ENCODE assay signal across 24 mouse cellular contexts in the genomic region with DNA sequence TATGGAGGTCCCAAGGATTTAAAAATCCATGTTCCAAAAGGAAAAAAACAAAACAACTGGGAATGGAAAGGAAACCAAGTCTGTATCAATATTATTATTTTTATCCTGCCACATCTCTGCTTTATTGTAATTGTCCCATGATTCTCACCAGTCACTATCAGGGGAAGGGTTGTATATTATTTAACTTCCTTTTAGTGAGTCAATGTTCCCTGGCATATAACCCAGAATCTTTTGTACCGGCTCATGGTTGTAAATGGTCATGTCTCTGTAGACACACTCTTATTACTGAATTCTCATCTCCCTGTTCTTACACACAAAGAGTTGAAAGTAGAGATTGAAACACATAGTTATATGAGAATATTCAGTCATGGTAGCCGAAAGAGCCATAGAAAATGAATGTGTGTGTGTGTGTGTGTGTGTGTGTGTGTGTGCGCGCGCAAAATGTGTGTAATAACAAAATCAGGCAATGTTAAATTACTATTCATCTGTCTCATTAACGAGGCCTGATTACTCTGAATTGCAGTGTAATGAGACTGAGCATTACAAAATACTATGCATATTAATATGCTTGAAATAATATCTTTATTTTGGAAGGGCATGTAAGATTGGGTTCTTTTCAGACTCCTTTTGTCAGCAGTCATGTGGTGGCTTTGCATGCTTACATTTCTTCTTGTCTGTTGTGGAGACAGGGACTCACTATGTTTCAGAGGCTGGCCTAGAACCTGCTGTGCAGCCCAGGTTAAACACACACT.
DNase-seq lines count a peak whose midpoint lies in the region; ATAC-seq lines count a peak whose summit lies in the region.
"Had no signal": no experiment of that assay in that cellular context is flagged by ENCODE, and none has a peak within 500 bp of the region (broad histone marks: within the 10 kb centered on the region; RNA-seq: fewer than 3 reads in every experiment).

No protein-coding gene starts in this region.

- H3K36me3 ChIP-seq in forebrain, embryonic 13.5 days (ENCODE audit: poor library complexity, severe bottlenecking): peaks cover 3% of the 10 kb centered on the region; the same call in 1 of the 2 replicates
- H3K36me3 ChIP-seq in forebrain, embryonic 12.5 days (replicated peaks): no peaks in the 10 kb centered on the region
- H3K36me3 ChIP-seq: embryonic facial prominence, embryonic 12.5 days; embryonic facial prominence, embryonic 15.5 days; hindbrain, embryonic 13.5 days had no signal

- H3K9me3 ChIP-seq in forebrain, embryonic 13.5 days (replicated peaks): no peaks in the 10 kb centered on the region
- no peaks in the 10 kb centered on the region for H3K9me3 ChIP-seq in forebrain, embryonic 12.5 days
- H3K9me3 ChIP-seq: embryonic facial prominence, embryonic 12.5 days; embryonic facial prominence, embryonic 15.5 days; hindbrain, embryonic 10.5 days; hindbrain, embryonic 13.5 days; intestine, embryonic 15.5 days had no signal

- H3K4me1 ChIP-seq in forebrain, embryonic 13.5 days: no peaks in the 10 kb centered on the region
- no peaks in the 10 kb centered on the region for H3K4me1 ChIP-seq in forebrain, embryonic 12.5 days
- H3K4me1 ChIP-seq: embryonic facial prominence, embryonic 12.5 days; hindbrain, embryonic 10.5 days; hindbrain, embryonic 13.5 days; intestine, embryonic 15.5 days had no signal

- WGBS in forebrain, embryonic 13.5 days: 84% methylated on average over 6 of the region's 6 CpGs
- WGBS in forebrain, embryonic 12.5 days: 91% methylated on average over 6 of the region's 6 CpGs

- peak; percentile 5 for DNase-seq in heart, adult 11 months
- no peak for DNase-seq in heart, postnatal 25 days (ENCODE audit: low spot score)
- peak; percentile 69 for DNase-seq in lung, postnatal 36 days
- no peak for DNase-seq in lung, postnatal 14 days
- no peak for DNase-seq in neural tube, embryonic 10.5 days (ENCODE audit: extremely low spot score, low spot score)
- no peak for DNase-seq in cerebellum, adult 11-12 months
- DNase-seq: adrenal gland, postnatal 10 days; cerebellum, adult 18-20 months; cerebellum, adult 9-11 months; cerebellum, postnatal 25 days; gastrocnemius, postnatal 10 days; gastrocnemius, postnatal 36 days; heart, postnatal 36 days; kidney, adult 11 months had no signal

- no peak overlapping the region for H3K27ac ChIP-seq in forebrain, embryonic 13.5 days
- no peak overlapping the region for H3K27ac ChIP-seq in forebrain, embryonic 12.5 days
- H3K27ac ChIP-seq: embryonic facial prominence, embryonic 12.5 days; embryonic facial prominence, embryonic 15.5 days; hindbrain, embryonic 10.5 days; hindbrain, embryonic 13.5 days had no signal

- intact Hi-C loops in heart, postnatal 25 days (cut with DNase I): no loop called here

- no peaks in the 10 kb centered on the region for H3K27me3 ChIP-seq in forebrain, embryonic 13.5 days
- H3K27me3 ChIP-seq in forebrain, embryonic 12.5 days: no peaks in the 10 kb centered on the region
- H3K27me3 ChIP-seq: embryonic facial prominence, embryonic 12.5 days; embryonic facial prominence, embryonic 15.5 days; hindbrain, embryonic 13.5 days; intestine, embryonic 15.5 days had no signal

- no peak overlapping the region for H3K4me2 ChIP-seq in forebrain, embryonic 13.5 days
- H3K4me2 ChIP-seq in forebrain, embryonic 12.5 days: no peak overlapping the region
- H3K4me2 ChIP-seq: embryonic facial prominence, embryonic 12.5 days; embryonic facial prominence, embryonic 15.5 days; heart, embryonic 11.5 days; hindbrain, embryonic 13.5 days; intestine, embryonic 15.5 days had no signal

- H3K9ac ChIP-seq in forebrain, embryonic 13.5 days: no peak overlapping the region
- H3K9ac ChIP-seq in forebrain, embryonic 12.5 days: no peak overlapping the region
- H3K9ac ChIP-seq: embryonic facial prominence, embryonic 12.5 days; embryonic facial prominence, embryonic 15.5 days; hindbrain, embryonic 13.5 days; intestine, embryonic 15.5 days had no signal

- peak; percentile 41 for ATAC-seq in forebrain, embryonic 13.5 days
- ATAC-seq in forebrain, embryonic 12.5 days (ENCODE audit: low FRiP score): no peak
- ATAC-seq: hindbrain, embryonic 16.5 days; intestine, embryonic 15.5 days; Patski had no signal

- H3K4me3 ChIP-seq in forebrain, embryonic 13.5 days: no peak overlapping the region
- no peak overlapping the region for H3K4me3 ChIP-seq in forebrain, embryonic 12.5 days (replicated peaks)
- H3K4me3 ChIP-seq: embryonic facial prominence, embryonic 12.5 days; embryonic facial prominence, embryonic 15.5 days; hindbrain, embryonic 10.5 days; hindbrain, embryonic 13.5 days; intestine, embryonic 15.5 days had no signal

Comparison
In these comparisons a context has a peak if more than half of its experiments do, and no peak if none do; other contexts are left out.
1. DNase-seq: peak in heart, adult 11 months (single experiment) and lung, postnatal 36 days (single experiment); none in heart, postnatal 25 days (single experiment), lung, postnatal 14 days (single experiment), neural tube, embryonic 10.5 days (single experiment) and cerebellum, adult 11-12 months (single experiment).